Mouse (Mus musculus): Measurements from ENCODE around the gene Mphosph6.

The Mphosph6 gene

GRCm38 (mm10) chr8:117771115-117771836 lies 30.5 kb downstream of the Mphosph6 start:
- no peak for DNase-seq (ENCODE audit: low read depth, low spot score)

GRCm38 (mm10) chr8:117768971-117769370 lies 32.8 kb downstream of the Mphosph6 start:
- DNase-seq (ENCODE audit: low read depth, low spot score) = no peak

DNA sequence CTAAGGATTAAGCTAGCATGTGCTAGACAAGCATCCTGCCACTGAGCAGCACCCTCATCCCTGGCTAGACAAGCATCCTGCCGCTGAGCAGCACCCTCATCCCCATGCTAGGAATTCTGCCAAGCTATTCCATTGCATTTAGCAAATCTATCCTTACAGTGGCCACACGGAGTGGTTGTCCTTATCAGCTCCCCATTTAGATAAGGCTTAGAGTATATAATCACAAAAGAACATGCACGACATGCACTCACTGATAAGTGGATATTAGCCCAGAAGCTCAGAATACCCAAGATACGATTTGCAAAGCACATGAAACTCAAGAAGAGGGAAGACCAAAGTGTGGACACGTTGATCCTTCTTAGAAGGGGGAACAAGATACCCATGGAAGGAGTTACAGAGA lies 35.8 kb downstream of the Mphosph6 start:
- DNase-seq (ENCODE audit: low read depth, low spot score) = no peak

DNA sequence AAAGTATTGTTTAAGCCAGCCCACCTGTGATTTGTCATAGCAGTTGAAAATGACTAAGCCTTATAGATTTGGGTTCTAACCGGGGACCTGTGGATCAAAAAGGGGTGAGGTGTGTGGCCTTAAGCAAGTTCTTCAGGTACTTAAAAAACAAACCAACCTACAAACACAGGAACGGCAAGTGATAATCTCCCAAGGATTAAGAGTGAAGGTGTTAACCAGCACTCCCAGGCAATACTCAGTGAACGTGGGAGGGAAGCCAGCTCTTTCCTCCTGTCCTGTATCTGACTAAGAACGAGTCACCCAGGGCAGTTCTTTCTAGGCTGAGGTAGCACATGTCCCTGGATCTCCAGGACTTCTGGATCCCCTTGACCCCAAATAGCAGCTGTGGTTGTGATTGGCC lies 37.1 kb downstream of the Mphosph6 start:
- DNase-seq (ENCODE audit: low read depth, low spot score) = no peak

DNA sequence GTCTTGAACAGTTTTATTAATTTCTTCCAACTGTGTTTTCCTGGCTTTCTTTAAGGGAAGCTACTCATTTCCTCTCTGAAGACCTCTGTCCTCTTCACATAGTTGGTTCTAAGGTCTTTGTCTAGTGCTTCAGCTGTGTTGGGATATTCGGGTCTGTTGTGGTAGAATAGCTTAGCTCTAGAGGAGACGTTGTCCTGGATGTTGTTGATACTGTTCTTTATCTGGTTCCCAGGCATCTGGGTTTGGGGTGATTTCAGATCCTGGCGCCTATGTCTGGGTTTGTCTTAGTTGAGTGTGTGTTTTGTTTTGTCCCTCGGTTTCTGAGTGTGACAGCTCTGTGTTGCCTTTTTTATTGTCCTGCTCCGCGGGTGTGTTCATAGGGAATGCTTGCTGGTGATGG lies 39.0 kb downstream of the Mphosph6 start:
- no peak for DNase-seq (ENCODE audit: low read depth, low spot score)

- no peak for DNase-seq (ENCODE audit: low read depth, low spot score)
These were observed 43.8 kb downstream of the Mphosph6 start for GRCm38 (mm10) chr8:117757900-117758299.

DNA sequence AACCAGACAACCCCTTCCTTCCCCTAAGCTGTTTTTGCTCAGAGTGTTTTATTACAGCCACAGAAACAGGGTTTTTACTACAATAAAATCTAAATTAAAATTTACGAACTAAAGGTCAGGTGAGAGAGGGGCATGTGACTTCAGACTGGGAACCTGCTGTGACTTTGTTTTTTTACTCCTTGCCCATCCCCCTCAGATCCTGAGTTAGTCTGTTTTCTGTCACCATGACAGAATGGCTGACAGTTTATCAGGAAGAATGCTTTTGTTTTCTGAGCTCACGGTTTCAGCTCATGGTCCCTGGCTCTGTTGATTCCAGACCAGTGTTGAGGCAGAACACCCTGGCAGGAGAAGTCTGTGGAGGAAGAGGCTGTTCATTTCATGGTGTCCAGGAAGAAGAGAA lies 52.3 kb downstream of the Mphosph6 start:
- no peak for DNase-seq (ENCODE audit: low read depth, low spot score)

GRCm38 (mm10) chr8:117747886-117748730 lies 53.6 kb downstream of the Mphosph6 start:
- DNase-seq (ENCODE audit: low read depth, low spot score) = no peak

- no peak for DNase-seq (ENCODE audit: low read depth, low spot score)
These were observed 54.3 kb downstream of the Mphosph6 start for GRCm38 (mm10) chr8:117747428-117747827.

DNA sequence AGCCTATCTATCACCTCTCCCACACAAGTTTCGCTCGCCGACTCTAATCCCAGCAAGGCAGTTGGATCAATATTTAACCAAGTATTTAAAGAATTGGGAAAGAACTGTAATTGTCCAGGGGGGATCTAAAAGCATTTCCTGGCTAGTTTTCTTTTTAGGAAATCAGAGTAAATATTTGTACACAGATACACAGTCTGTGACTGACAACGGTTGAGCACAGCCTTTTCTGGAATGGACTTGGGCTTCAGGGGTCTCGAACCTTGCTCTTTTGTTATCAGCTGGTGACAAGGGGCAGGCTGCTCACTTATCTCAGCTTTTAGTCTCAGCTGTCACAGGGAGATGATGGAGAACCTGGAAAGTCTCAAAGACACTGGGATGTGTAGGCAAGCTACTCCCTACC lies 55.1 kb downstream of the Mphosph6 start:
- DNase-seq (ENCODE audit: low read depth, low spot score) = no peak

DNA sequence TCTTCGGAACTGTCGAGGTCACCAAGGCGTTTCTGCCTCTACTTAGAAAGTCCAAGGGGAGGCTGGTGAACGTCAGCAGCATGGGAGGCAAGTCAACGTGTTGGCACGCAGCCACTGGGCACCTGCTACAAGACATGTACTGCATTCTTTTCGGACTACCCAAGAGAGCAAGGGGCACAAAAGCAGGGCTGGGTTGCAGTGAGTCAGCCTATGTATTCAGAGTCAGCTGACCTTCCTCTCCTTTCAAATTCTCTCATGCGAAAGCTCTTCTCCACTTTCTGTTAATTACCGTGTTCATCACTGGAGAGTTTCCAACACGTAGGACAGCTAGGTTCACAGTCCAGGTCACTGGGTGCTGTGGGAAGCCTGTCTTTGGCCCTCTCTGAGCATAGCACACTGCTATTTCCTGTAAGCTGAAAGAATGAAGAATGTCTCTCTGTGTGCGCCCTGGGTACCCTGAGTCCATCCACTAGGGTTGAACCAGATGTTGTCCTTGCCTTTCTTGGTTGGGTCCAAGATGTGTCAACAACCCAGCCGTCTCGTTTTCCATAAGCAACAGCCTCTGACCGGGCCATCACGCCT lies 59.2 kb downstream of the Mphosph6 start:
- no peak for DNase-seq (ENCODE audit: low read depth, low spot score)

Measured in brain, embryonic 18.5 days (tissue).